ENCODE assay signal across 30 mouse cellular contexts in the genomic region with DNA sequence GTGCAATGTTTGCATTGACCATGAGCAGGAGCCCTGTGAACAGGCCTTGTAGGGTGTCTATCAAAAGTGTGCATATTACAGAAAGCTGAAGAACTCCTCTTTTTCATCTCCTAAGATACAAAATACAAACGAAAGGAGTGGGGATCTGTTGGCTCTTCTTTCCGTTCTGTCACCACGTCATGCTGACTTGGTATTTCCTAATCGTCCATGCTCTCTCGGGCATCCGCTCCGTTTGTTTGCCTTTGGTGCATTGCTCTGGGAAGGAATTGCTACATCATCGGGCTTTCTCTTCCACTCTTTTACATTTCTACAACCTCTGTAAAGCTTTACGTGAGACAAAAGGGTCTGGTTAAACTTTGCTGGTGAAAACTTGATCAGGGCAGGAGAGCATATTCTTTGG.
A peak's percentile ranks its signal among the peaks of the same experiment; 100 is the strongest.
DNase-seq lines count a peak whose midpoint lies in the region; ATAC-seq and TF ChIP-seq lines count a peak whose summit lies in the region.
"Had no signal": no experiment of that assay in that cellular context is flagged by ENCODE, and none has a peak within 500 bp of the region (broad histone marks: within the 10 kb centered on the region; RNA-seq: fewer than 3 reads in every experiment).

No protein-coding gene starts in this region.

- H3K36me3 ChIP-seq in liver, adult 2 months (ENCODE audit: control insufficient read depth, insufficient read depth, low read length): no peaks in the 10 kb centered on the region
- H3K36me3 ChIP-seq in lung, postnatal 0 days (ENCODE audit: insufficient read depth, low read length): no peaks in the 10 kb centered on the region
- H3K36me3 ChIP-seq: embryonic facial prominence, embryonic 12.5 days; forebrain, embryonic 10.5 days; forebrain, embryonic 15.5 days; hindbrain, embryonic 12.5 days; kidney, embryonic 15.5 days; limb, embryonic 13.5 days; midbrain, embryonic 10.5 days; neural tube, embryonic 13.5 days had no signal

- H3K4me3 ChIP-seq in liver, adult 2 months (ENCODE audit: insufficient read depth, low read depth, low read length): no peak overlapping the region
- no peak overlapping the region for H3K4me3 ChIP-seq in lung, postnatal 0 days (ENCODE audit: low read depth, low read length)
- H3K4me3 ChIP-seq: embryonic facial prominence, embryonic 12.5 days; forebrain, embryonic 10.5 days; forebrain, embryonic 15.5 days; hindbrain, embryonic 12.5 days; kidney, embryonic 15.5 days; limb, embryonic 13.5 days; midbrain, embryonic 10.5 days; neural tube, embryonic 13.5 days had no signal

- 0 out of 2 replicates have a peak overlapping the region, but pooled peaks have one; percentile 8 for H3K4me2 ChIP-seq in lung, postnatal 0 days (replicated peaks; ENCODE audit: low read depth, low read length)
- H3K4me2 ChIP-seq: embryonic facial prominence, embryonic 12.5 days; forebrain, embryonic 15.5 days; heart, embryonic 11.5 days; hindbrain, embryonic 12.5 days; kidney, embryonic 15.5 days; limb, embryonic 13.5 days; neural tube, embryonic 13.5 days had no signal

- H3K27ac ChIP-seq in liver, adult 2 months (replicated peaks; ENCODE audit: insufficient read depth, low read depth, low read length): no peak overlapping the region
- H3K27ac ChIP-seq in lung, postnatal 0 days (ENCODE audit: low read length): no peak overlapping the region
- H3K27ac ChIP-seq: embryonic facial prominence, embryonic 12.5 days; forebrain, embryonic 10.5 days; forebrain, embryonic 15.5 days; hindbrain, embryonic 12.5 days; kidney, embryonic 15.5 days; limb, embryonic 13.5 days; liver, embryonic 14.5 days; midbrain, embryonic 10.5 days; neural tube, embryonic 13.5 days had no signal

- in situ Hi-C loops in Patski (cut with MboI; ENCODE audit: low pct_unique_long_range_greater_than_20kb): no loop called here

- H3K4me1 ChIP-seq in liver, adult 2 months (ENCODE audit: control insufficient read depth, insufficient read depth, low read length): no peaks in the 10 kb centered on the region; the same call in 1 of the 2 replicates
- H3K4me1 ChIP-seq in lung, postnatal 0 days (ENCODE audit: insufficient read depth, low read depth, low read length): peaks cover 5% of the 10 kb centered on the region; the same call in 1 of the 2 replicates
- H3K4me1 ChIP-seq: hindbrain, embryonic 12.5 days; kidney, embryonic 15.5 days; neural tube, embryonic 13.5 days had no signal

- H3K79me2 ChIP-seq in liver, adult 2 months (ENCODE audit: control insufficient read depth, insufficient read depth, low read length): no peaks in the 10 kb centered on the region

- no peak for TF ChIP-seq POLR2A in liver, adult 2 months (IDR thresholded peaks at IDR 0.05; ENCODE audit: extremely low read depth, insufficient read depth, low read length)

- TF ChIP-seq EP300 in lung, postnatal 0 days (IDR thresholded peaks at IDR 0.05): no peak

- CTCF ChIA-PET in Patski (lab: Charles Lee): interaction anchor here (1.0 kb wide), 1 partner anchor 13 kb away, joined by 3 read pairs; no protein-coding TSS in a partner anchor

- H3K9me3 ChIP-seq in lung, postnatal 0 days (ENCODE audit: low read length): no peaks in the 10 kb centered on the region
- H3K9me3 ChIP-seq: embryonic facial prominence, embryonic 12.5 days; forebrain, embryonic 10.5 days; forebrain, embryonic 15.5 days; hindbrain, embryonic 12.5 days; kidney, embryonic 15.5 days; limb, embryonic 13.5 days; midbrain, embryonic 10.5 days; neural tube, embryonic 13.5 days had no signal

- no peak overlapping the region for H3K9ac ChIP-seq in liver, adult 2 months (ENCODE audit: low read depth, low read length)
- H3K9ac ChIP-seq in lung, postnatal 0 days (replicated peaks; ENCODE audit: low read depth): no peak overlapping the region
- H3K9ac ChIP-seq: embryonic facial prominence, embryonic 12.5 days; forebrain, embryonic 15.5 days; hindbrain, embryonic 12.5 days; kidney, embryonic 15.5 days; limb, embryonic 13.5 days; liver, embryonic 14.5 days; neural tube, embryonic 13.5 days had no signal

- peak; percentile 7 for DNase-seq in liver, adult 2 months (ENCODE audit: extremely low read depth, low read depth, low spot score)
- DNase-seq in liver: no peak
- peak; percentile 72 for DNase-seq in lung, postnatal 0 days (ENCODE audit: low spot score)
- DNase-seq in lung, postnatal 10 days: no peak
- no peak for DNase-seq in Patski (ENCODE audit: low read depth, low spot score)
- DNase-seq in cerebellum, postnatal 4 days (ENCODE audit: low spot score in 2 of 2): no peak
- DNase-seq in ovary, postnatal 14 days (ENCODE audit: low spot score): no peak
- DNase-seq: adrenal gland, postnatal 14 days; cerebellum, adult 11 months; cerebellum, adult 9-10 months; cerebellum, postnatal 36 days; embryo, embryonic 11 days; gastrocnemius, postnatal 25 days; heart, adult 11 months; heart, postnatal 36 days; thymus, adult 2 months; thymus, postnatal 36 days had no signal

- ATAC-seq in lung, postnatal 0 days: peak; percentile 61
- ATAC-seq in Patski: no peak
- ATAC-seq: CD4-positive, CD25-positive, alpha-beta regulatory T cell, adult 4 months; forebrain, embryonic 15.5 days; intestine, postnatal 0 days; midbrain, embryonic 16.5 days had no signal

- 35% methylated on average over 9 of the region's 9 CpGs for WGBS in liver, adult 2 months
- 47% methylated on average over 9 of the region's 9 CpGs for WGBS in lung, postnatal 0 days

- no peaks in the 10 kb centered on the region; the same call in 1 of the 2 replicates for H3K27me3 ChIP-seq in liver, adult 2 months (ENCODE audit: control insufficient read depth, insufficient read depth, low read length)
- H3K27me3 ChIP-seq in lung, postnatal 0 days (replicated peaks; ENCODE audit: insufficient read depth, low read length): no peaks in the 10 kb centered on the region
- H3K27me3 ChIP-seq in Patski: no peaks in the 10 kb centered on the region
- H3K27me3 ChIP-seq: embryonic facial prominence, embryonic 12.5 days; forebrain, embryonic 15.5 days; hindbrain, embryonic 12.5 days; kidney, embryonic 15.5 days; limb, embryonic 13.5 days; neural tube, embryonic 13.5 days had no signal

- TF ChIP-seq CTCF in liver, adult 2 months (IDR thresholded peaks at IDR 0.05; ENCODE audit: low read depth, low read length): no peak
- TF ChIP-seq CTCF in lung, postnatal 0 days (IDR thresholded peaks at IDR 0.05): peak; percentile 44
- TF ChIP-seq CTCF in Patski (IDR thresholded peaks at IDR 0.05): peak; percentile 11

- POLR2A ChIA-PET in Patski (lab: Charles Lee): no interaction called here

Comparison
In these comparisons a context has a peak if more than half of its experiments do, and no peak if none do; other contexts are left out.
1. DNase-seq: peak in liver, adult 2 months (single experiment) and lung, postnatal 0 days (single experiment); none in liver (single experiment), lung, postnatal 10 days (single experiment), Patski (single experiment), cerebellum, postnatal 4 days (0 of 2) and ovary, postnatal 14 days (single experiment).